Mouse (Mus musculus): ENCODE measurements around the gene Hoxc12. TPM values are rescaled to one million over a fixed set of nuclear protein-coding genes. Genes with fewer than 3 reads are reported as not detected.

Hoxc12 gene
- total and polyA plus RNA-seq, 3 experiments = not detected

GRCm38 (mm10) chr15:102910038-102910437, 26.5 kb upstream of the Hoxc12 start:
- no peaks in the 10 kb centered on the region for H3K79me2 ChIP-seq (replicated peaks; ENCODE audit: control insufficient read depth, extremely low read depth, insufficient read depth, poor library complexity, severe bottlenecking)
- dilution Hi-C loops (cut with MboI; ENCODE audit: extremely low pct_ligation_motif_present, extremely low pct_unique_long_range_greater_than_20kb, low sequenced_read_pairs) = no loop called here
- H3K9me3 ChIP-seq (replicated peaks; ENCODE audit: low read length) = no peaks in the 10 kb centered on the region
- H3K4me3 ChIP-seq (replicated peaks in 1 of 3; ENCODE audit: low read depth in 2 of 3, low read length in 2 of 3, poor library complexity in 1 of 3) = no peak overlapping the region
- no peak overlapping the region for H3K4me2 ChIP-seq (ENCODE audit: insufficient read depth, low read depth, poor library complexity, severe bottlenecking)
- DNase-seq (ENCODE audit: extremely low read depth) = no peak
- in situ Hi-C loops (cut with MboI; ENCODE audit: low pct_ligation_motif_present, low pct_unique_long_range_greater_than_20kb, low sequenced_read_pairs) = no loop called here
- H3K27ac ChIP-seq (ENCODE audit: insufficient read depth, low read depth) = no peak overlapping the region
- no peak for TF ChIP-seq CTCF (conservative IDR thresholded peaks at IDR 0.05 in 1 of 2, IDR thresholded peaks at IDR 0.05 in 1 of 2; ENCODE audit: low read depth in 2 of 2, low read length in 2 of 2)
- no peak for TF ChIP-seq BHLHE40 (IDR thresholded peaks at IDR 0.05; ENCODE audit: low read depth, low read length)
- no peak for TF ChIP-seq USF2 (conservative IDR thresholded peaks at IDR 0.05; ENCODE audit: low read depth, low read length)
- TF ChIP-seq ZMIZ1 (IDR thresholded peaks at IDR 0.05; ENCODE audit: low read depth, low read length) = no peak
- no peak for TF ChIP-seq SIN3A (IDR thresholded peaks at IDR 0.05; ENCODE audit: low read length)
- H3K9ac ChIP-seq (ENCODE audit: insufficient read depth, low read depth) = no peak overlapping the region
- H3K27me3 ChIP-seq (replicated peaks) = peaks cover 96% of the 10 kb centered on the region
- H3K4me1 ChIP-seq (ENCODE audit: control insufficient read depth in 1 of 2, insufficient read depth in 2 of 2) = no peaks in the 10 kb centered on the region
- no peaks in the 10 kb centered on the region for H3K36me3 ChIP-seq (replicated peaks in 1 of 2; ENCODE audit: control insufficient read depth in 1 of 2, insufficient read depth in 1 of 2, low read length in 1 of 2)

GRCm38 (mm10) chr15:102910496-102911095, 26.0 kb upstream of the Hoxc12 start:
- Histone ChIP-seq H3K36me3 (replicated peaks in 1 of 2; ENCODE audit: control insufficient read depth in 1 of 2, insufficient read depth in 1 of 2, low read length in 1 of 2) (no peaks in the 10 kb centered on the region), H3K27me3 (replicated peaks) (peaks cover 94% of the 10 kb centered on the region), H3K4me3 (replicated peaks in 1 of 3; ENCODE audit: low read depth in 2 of 3, low read length in 2 of 3, poor library complexity in 1 of 3) (no peak overlapping the region), H3K4me1 (ENCODE audit: control insufficient read depth in 1 of 2, insufficient read depth in 2 of 2) (no peaks in the 10 kb centered on the region), H3K9ac (ENCODE audit: insufficient read depth, low read depth) (no peak overlapping the region), H3K27ac (ENCODE audit: insufficient read depth, low read depth) (no peak overlapping the region), H3K79me2 (replicated peaks; ENCODE audit: control insufficient read depth, extremely low read depth, insufficient read depth, poor library complexity, severe bottlenecking) (no peaks in the 10 kb centered on the region), H3K9me3 (replicated peaks; ENCODE audit: low read length) (no peaks in the 10 kb centered on the region), H3K4me2 (ENCODE audit: insufficient read depth, low read depth, poor library complexity, severe bottlenecking) (no peak overlapping the region)
- dilution Hi-C loops (cut with MboI; ENCODE audit: extremely low pct_ligation_motif_present, extremely low pct_unique_long_range_greater_than_20kb, low sequenced_read_pairs) = no loop called here
- no peak for TF ChIP-seq MAX (IDR thresholded peaks at IDR 0.05; ENCODE audit: low read length)
- no peak for TF ChIP-seq ETS1 (conservative IDR thresholded peaks at IDR 0.05; ENCODE audit: low read depth, low read length)
- no peak for TF ChIP-seq JUND (conservative IDR thresholded peaks at IDR 0.05; ENCODE audit: low read depth, low read length)
- no peak for TF ChIP-seq MAFK (IDR thresholded peaks at IDR 0.05; ENCODE audit: insufficient replicate concordance, low read length)
- TF ChIP-seq CHD2 (IDR thresholded peaks at IDR 0.05; ENCODE audit: low read length) = no peak
- TF ChIP-seq ZKSCAN1 (IDR thresholded peaks at IDR 0.05; ENCODE audit: borderline replicate concordance, low read depth, low read length) = no peak
- no peak for TF ChIP-seq TBP (conservative IDR thresholded peaks at IDR 0.05; ENCODE audit: low read depth, low read length)
- no peak for TF ChIP-seq EP300 (IDR thresholded peaks at IDR 0.05; ENCODE audit: low read length)
- no peak for TF ChIP-seq IRF4 (IDR thresholded peaks at IDR 0.05; ENCODE audit: low read depth, low read length)
- no peak for TF ChIP-seq RCOR1 (conservative IDR thresholded peaks at IDR 0.05; ENCODE audit: low read depth, low read length)
- no peak for TF ChIP-seq GABPA (IDR thresholded peaks at IDR 0.05; ENCODE audit: insufficient replicate concordance, low read depth, low read length)
- in situ Hi-C loops (cut with MboI; ENCODE audit: low pct_ligation_motif_present, low pct_unique_long_range_greater_than_20kb, low sequenced_read_pairs) = no loop called here
- no peak for DNase-seq (ENCODE audit: extremely low read depth)
